Mouse (Mus musculus) midbrain, embryonic 12.5 days (tissue): ENCODE data around the gene Abcc3. TPM values are rescaled to one million over a fixed set of nuclear protein-coding genes. Genes with fewer than 3 reads are reported as not detected.

Experiments
- polyA plus RNA-seq: library from polyadenylated mRNA; unstranded; fragments of >200 nt; fragmentation: Nextera tagmentation; extraction: Ambion mirVana; gene quantifications from 2 replicates; pipeline ENCODE4 v1.2.1, GENCODE M21; 2016

Gene Abcc3
- polyA plus RNA-seq, 1 experiment from 2014 or later = 0.57 TPM

Other genes starting within 250 kb of the Abcc3 start
- 36.7 and 38.3 TPM in 2 replicates for gene Tob1, start 181.5 kb downstream of the Abcc3 start, polyA plus RNA-seq
- 3.8 and 4.5 TPM in 2 replicates for gene Wfikkn2, start 147.0 kb downstream of the Abcc3 start, polyA plus RNA-seq
- gene Gm21885, start 111.1 kb downstream of the Abcc3 start, polyA plus RNA-seq = 0.32 and 0.42 TPM in 2 replicates
- gene Luc7l3, start 71.0 kb downstream of the Abcc3 start, polyA plus RNA-seq = 145 and 162 TPM in 2 replicates
- 19.7 and 21.7 TPM in 2 replicates for gene Ankrd40, start 65.0 kb downstream of the Abcc3 start, polyA plus RNA-seq
- gene Cacna1g, start 81.2 kb upstream of the Abcc3 start, polyA plus RNA-seq = 16.2 and 16.5 TPM in 2 replicates
- gene Spata20, start 93.2 kb upstream of the Abcc3 start, polyA plus RNA-seq = 0.36 TPM in 1 of 2 replicates, not detected in the other
- 0.47 and 0.68 TPM in 2 replicates for gene Epn3, start 107.0 kb upstream of the Abcc3 start, polyA plus RNA-seq
- gene Mycbpap, start 128.7 kb upstream of the Abcc3 start, polyA plus RNA-seq = 2.9 and 4.9 TPM in 2 replicates
- gene Rsad1, start 156.3 kb upstream of the Abcc3 start, polyA plus RNA-seq = 4.3 and 5.4 TPM in 2 replicates
- gene Chad, start 172.1 kb upstream of the Abcc3 start, polyA plus RNA-seq = 0.31 and 0.45 TPM in 2 replicates
- 3.1 and 3.7 TPM in 2 replicates for gene Acsf2, start 208.9 kb upstream of the Abcc3 start, polyA plus RNA-seq
- gene Lrrc59, start 236.8 kb upstream of the Abcc3 start, polyA plus RNA-seq = 215 and 222 TPM in 2 replicates